Mouse (Mus musculus) forebrain, embryonic 12.5 days (tissue): Measurements from ENCODE around the gene Thap3. TPM values are rescaled to one million over a fixed set of nuclear protein-coding genes. Genes with fewer than 3 reads are reported as not detected.
A peak's percentile ranks its signal among the peaks of the same experiment; 100 is the strongest.

Experiments
- ATAC-seq: fragments of 200-750 bp; cut with Nextera tagmentation; 2 replicates; pipeline ENCODE4 v1.8.0; 2017; ENCODE audit warnings: moderate TSS enrichment; ENCODE audit not compliant: low FRiP score
- H3K27ac ChIP-seq: fragments of 300-500 bp; sonication (generic); 2 replicates; pipeline ENCODE4 v1.5.1; 2016; ENCODE audit warnings: mild to moderate bottlenecking
- H3K27me3 ChIP-seq: fragments of 300-500 bp; sonication (generic); 2 replicates; pipeline ENCODE4 v1.6.1; 2016; ENCODE audit warnings: mild to moderate bottlenecking
- H3K36me3 ChIP-seq: fragments of 300-500 bp; sonication (generic); replicated peaks from 2 replicates; pipeline ENCODE4 v1.6.1; 2016; ENCODE audit warnings: mild to moderate bottlenecking
- H3K4me1 ChIP-seq: fragments of 300-500 bp; sonication (generic); 2 replicates; pipeline ENCODE4 v1.6.1; 2016
- H3K4me2 ChIP-seq: fragments of 300-500 bp; sonication (generic); 2 replicates; pipeline ENCODE4 v1.6.1; 2016; ENCODE audit warnings: mild to moderate bottlenecking, moderate library complexity
- H3K4me3 ChIP-seq: fragments of 300-500 bp; sonication (generic); replicated peaks from 2 replicates; pipeline ENCODE4 v1.5.1; 2016; ENCODE audit warnings: mild to moderate bottlenecking
- H3K9ac ChIP-seq: fragments of 300-500 bp; sonication (generic); 2 replicates; pipeline ENCODE4 v1.6.1; 2016; ENCODE audit warnings: mild to moderate bottlenecking
- H3K9me3 ChIP-seq: fragments of 300-500 bp; sonication (generic); 2 replicates; pipeline ENCODE4 v1.6.1; 2016
- WGBS: fragments of 180-500 bp; shearing (Covaris S2); methylation state at CpG from one replicate; pipeline ENCODE4 v1.1.7; 2016; 5-methylcytosine and 5-hydroxymethylcytosine counted together
- polyA plus RNA-seq: library from polyadenylated mRNA; unstranded; fragments of >200 nt; fragmentation: Nextera tagmentation; extraction: Ambion mirVana; gene quantifications from 2 replicates; pipeline ENCODE4 v1.2.1, GENCODE M21; 2016

The Thap3 gene
- polyA plus RNA-seq, 1 experiment from 2014 or later, result 38.6 TPM

DNA sequence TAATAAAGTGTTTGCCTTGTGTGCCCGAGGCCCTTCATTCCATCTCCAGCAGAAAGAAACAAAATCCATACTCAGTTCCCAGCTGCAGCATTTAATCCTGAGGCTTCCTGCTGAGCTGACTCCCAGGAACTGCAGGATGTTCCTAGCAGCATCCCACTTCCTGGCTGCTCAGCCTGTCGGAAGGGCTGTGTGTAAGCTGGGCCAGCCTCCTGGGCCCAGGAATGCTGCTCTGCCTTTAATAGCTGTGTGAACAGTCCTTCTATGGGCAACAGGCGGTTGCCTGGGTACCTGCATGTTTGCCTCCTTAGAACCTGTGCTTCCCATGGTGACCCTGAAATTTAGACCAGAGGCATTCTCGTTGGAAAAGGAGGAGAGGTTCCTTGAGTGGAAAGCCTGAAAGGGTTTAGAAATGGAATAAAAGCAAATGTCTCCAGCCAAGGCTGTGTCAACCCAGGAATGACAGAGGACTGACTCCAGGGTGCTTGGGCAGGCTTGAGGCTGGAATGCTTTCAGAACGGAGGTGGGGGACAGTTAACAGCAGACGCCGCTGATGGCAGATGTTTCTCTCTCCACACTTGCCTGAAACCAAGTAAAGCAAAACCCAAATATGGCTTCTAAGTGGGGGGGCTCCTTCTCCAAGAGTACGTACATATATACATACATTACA is 18.8 kb upstream of the Thap3 start:
- Histone ChIP-seq H3K4me1 (peaks cover 40% of the 10 kb centered on the region), H3K9ac (no peak overlapping the region), H3K4me2 (peak overlapping the region; percentile 100), H3K9me3 (no peaks in the 10 kb centered on the region), H3K27me3 (peaks cover 51% of the 10 kb centered on the region), H3K36me3 (0 out of 2 replicates have a peak, but pooled peaks cover 2% of the 10 kb centered on the region), H3K4me3 (peak overlapping the region; percentile 71), H3K27ac (no peak overlapping the region)
- no peak for ATAC-seq
- 6% methylated on average over 8 of the region's 8 CpGs for WGBS

DNA sequence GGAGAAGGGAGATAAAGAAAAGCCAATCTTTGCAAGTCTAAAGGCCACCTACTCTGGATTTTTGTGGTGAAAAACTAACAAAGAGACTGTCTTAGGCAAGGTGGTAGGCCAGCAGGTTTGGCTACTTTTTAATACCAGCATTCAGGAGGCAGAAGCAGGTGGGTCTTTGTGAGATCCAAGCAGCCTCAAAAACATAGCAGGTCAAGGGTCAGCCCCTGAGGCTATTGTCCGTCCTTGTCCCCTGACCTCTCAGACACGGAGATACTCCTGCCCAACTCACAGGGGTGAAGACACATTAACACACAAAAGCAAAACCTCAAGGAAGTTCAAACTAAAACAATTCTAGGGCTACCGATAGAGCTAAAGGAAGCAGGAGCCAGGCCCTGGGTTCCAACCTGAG is 18.0 kb upstream of the Thap3 start:
- Histone ChIP-seq H3K27me3 (peaks cover 51% of the 10 kb centered on the region), H3K9ac (no peak overlapping the region), H3K27ac (no peak overlapping the region), H3K9me3 (no peaks in the 10 kb centered on the region), H3K4me3 (no peak overlapping the region), H3K4me2 (no peak overlapping the region), H3K4me1 (peaks cover 40% of the 10 kb centered on the region), H3K36me3 (no peaks in the 10 kb centered on the region)
- no peak for ATAC-seq
- WGBS, result 23% methylated on average over 3 of the region's 3 CpGs

DNA sequence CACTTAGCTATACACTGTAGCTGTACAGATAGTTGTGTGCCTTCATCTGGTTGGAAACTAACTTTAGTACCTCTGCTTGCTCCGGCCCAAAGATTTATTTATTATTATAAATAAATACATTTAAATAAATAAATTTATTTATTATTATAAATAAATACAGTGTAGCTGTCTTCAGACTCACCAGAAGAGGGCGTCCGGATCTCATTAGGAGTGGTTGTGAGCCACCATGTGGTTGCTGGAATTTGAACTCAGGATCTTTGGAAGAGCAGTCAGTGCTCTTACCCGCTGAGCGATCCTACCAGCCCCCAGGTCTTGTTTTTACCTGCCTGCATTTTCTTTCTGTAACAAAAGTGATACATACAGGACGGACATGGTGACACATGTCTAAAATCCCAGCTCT is 17.3 kb upstream of the Thap3 start:
- no peak for ATAC-seq
- Histone ChIP-seq H3K36me3 (no peaks in the 10 kb centered on the region), H3K9ac (no peak overlapping the region), H3K4me1 (peaks cover 36% of the 10 kb centered on the region), H3K4me3 (no peak overlapping the region), H3K4me2 (no peak overlapping the region), H3K9me3 (no peaks in the 10 kb centered on the region), H3K27ac (no peak overlapping the region), H3K27me3 (peaks cover 47% of the 10 kb centered on the region)
- 78% methylated on average over 6 of the region's 6 CpGs for WGBS

DNA sequence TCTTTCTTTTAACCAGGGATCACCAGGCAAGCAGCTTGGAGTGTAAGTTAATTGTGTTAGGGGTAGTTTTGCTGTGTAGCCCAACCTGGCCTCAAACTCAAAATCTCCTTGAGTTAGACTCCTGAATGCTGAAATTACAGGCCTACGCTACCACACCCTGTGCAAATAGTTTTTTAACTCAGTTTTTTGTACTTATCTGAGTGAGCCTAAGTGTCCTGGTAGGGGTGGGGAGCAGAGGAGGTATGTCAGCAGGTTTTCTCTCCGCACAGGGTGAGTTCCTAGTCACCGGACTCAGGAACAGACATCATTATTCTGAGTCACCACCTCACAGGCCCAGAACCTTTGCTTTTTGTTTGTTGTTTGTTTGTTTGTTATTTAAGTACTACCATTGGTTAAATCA is 13.3 kb upstream of the Thap3 start:
- WGBS, result 98% methylated on average over 3 of the region's 3 CpGs
- Histone ChIP-seq H3K27me3 (peaks cover 10% of the 10 kb centered on the region), H3K36me3 (no peaks in the 10 kb centered on the region), H3K4me2 (no peak overlapping the region), H3K9ac (no peak overlapping the region), H3K27ac (no peak overlapping the region), H3K9me3 (no peaks in the 10 kb centered on the region), H3K4me1 (peaks cover 4% of the 10 kb centered on the region), H3K4me3 (no peak overlapping the region)
- no peak for ATAC-seq

GRCm38 (mm10) chr4:152001335-152001734 is 12.5 kb upstream of the Thap3 start:
- Histone ChIP-seq H3K9me3 (no peaks in the 10 kb centered on the region), H3K4me1 (peaks cover 5% of the 10 kb centered on the region), H3K9ac (no peak overlapping the region), H3K27me3 (peaks cover 2% of the 10 kb centered on the region; the same call in 1 of the 2 replicates), H3K4me2 (no peak overlapping the region), H3K4me3 (no peak overlapping the region), H3K36me3 (no peaks in the 10 kb centered on the region), H3K27ac (no peak overlapping the region)
- ATAC-seq, result no peak
- 73% methylated on average over 4 of the region's 4 CpGs for WGBS

- no peak for ATAC-seq
- Histone ChIP-seq H3K27ac (no peak overlapping the region), H3K27me3 (no peaks in the 10 kb centered on the region), H3K4me3 (no peak overlapping the region), H3K36me3 (no peaks in the 10 kb centered on the region), H3K9ac (no peak overlapping the region), H3K4me1 (peaks cover 5% of the 10 kb centered on the region), H3K9me3 (no peaks in the 10 kb centered on the region), H3K4me2 (no peak overlapping the region)
- 64% methylated on average over 4 of the region's 4 CpGs for WGBS
Measured at GRCm38 (mm10) chr4:152000906-152001305, 12.1 kb upstream of the Thap3 start.

DNA sequence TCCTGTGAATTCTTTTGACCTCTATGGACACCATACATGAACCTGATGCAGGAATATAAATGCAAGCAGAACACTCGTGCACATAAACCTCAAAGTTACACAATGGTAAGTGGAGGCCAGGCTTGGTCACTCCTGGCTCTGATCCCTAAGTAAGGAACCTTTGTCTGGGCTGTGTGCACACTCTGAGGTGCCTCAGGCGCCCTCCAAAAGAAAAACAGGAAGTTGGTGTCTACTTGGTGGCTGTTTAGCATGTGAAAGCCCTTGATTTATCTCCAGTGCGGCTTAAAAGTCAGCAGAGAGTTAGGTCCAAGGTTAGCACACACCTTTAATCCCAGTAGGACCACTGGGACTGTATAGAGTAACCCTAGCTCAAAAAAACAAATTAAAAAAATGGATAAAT is 10.7 kb upstream of the Thap3 start:
- H3K27me3 ChIP-seq, result no peaks in the 10 kb centered on the region
- H3K9me3 ChIP-seq, result no peaks in the 10 kb centered on the region
- no peak overlapping the region for H3K9ac ChIP-seq
- WGBS, result 69% methylated on average over 3 of the region's 3 CpGs
- H3K4me2 ChIP-seq, result no peak overlapping the region
- no peak overlapping the region for H3K27ac ChIP-seq
- H3K4me1 ChIP-seq, result peaks cover 7% of the 10 kb centered on the region
- ATAC-seq, result no peak
- H3K4me3 ChIP-seq, result no peak overlapping the region
- H3K36me3 ChIP-seq, result no peaks in the 10 kb centered on the region

GRCm38 (mm10) chr4:151997701-151998100 is 8.9 kb upstream of the Thap3 start:
- Histone ChIP-seq H3K27ac (no peak overlapping the region), H3K4me2 (peak overlapping the region; percentile 80; the same call in 1 of the 2 replicates), H3K9ac (no peak overlapping the region), H3K4me3 (peak overlapping the region; percentile 98; the same call in 1 of the 2 replicates), H3K27me3 (0 out of 2 replicates have a peak, but pooled peaks cover 4% of the 10 kb centered on the region), H3K9me3 (no peaks in the 10 kb centered on the region), H3K4me1 (peaks cover 21% of the 10 kb centered on the region), H3K36me3 (peaks cover 2% of the 10 kb centered on the region; the same call in 1 of the 2 replicates)
- no peak for ATAC-seq
- WGBS, result 71% methylated on average over 3 of the region's 3 CpGs

GRCm38 (mm10) chr4:151996951-151997222 is 8.1 kb upstream of the Thap3 start:
- Histone ChIP-seq H3K9me3 (no peaks in the 10 kb centered on the region), H3K27me3 (0 out of 2 replicates have a peak, but pooled peaks cover 4% of the 10 kb centered on the region), H3K4me1 (peaks cover 21% of the 10 kb centered on the region), H3K36me3 (peaks cover 10% of the 10 kb centered on the region), H3K9ac (peak overlapping the region; percentile 77), H3K4me3 (peak overlapping the region; percentile 98), H3K27ac (peak overlapping the region; percentile 85), H3K4me2 (peak overlapping the region; percentile 80)
- no peak for ATAC-seq
- WGBS, result 6% methylated on average over 13 of the region's 13 CpGs

GRCm38 (mm10) chr4:151996173-151996950 is 7.6 kb upstream of the Thap3 start, which contains the start of gene Phf13:
TSS of gene Phf13 (minus strand) at chr4:151996258.
- H3K9ac ChIP-seq, result peak within 1 kb of the TSS; percentile 87
- peak within 1 kb of the TSS; percentile 80 for H3K4me2 ChIP-seq
- H3K27me3 ChIP-seq, result 0 out of 2 replicates have a peak, but pooled peaks cover 4% of the 10 kb centered on the region
- ATAC-seq, result peak; percentile 97
- no peaks in the 10 kb centered on the region for H3K9me3 ChIP-seq
- under 1% methylated on average over 84 of the region's 94 CpGs for WGBS
- H3K36me3 ChIP-seq, result peaks cover 15% of the 10 kb centered on the region
- peaks cover 21% of the 10 kb centered on the region for H3K4me1 ChIP-seq
- H3K27ac ChIP-seq, result peak within 1 kb of the TSS; percentile 85
- peak within 1 kb of the TSS; percentile 98 for H3K4me3 ChIP-seq

DNA sequence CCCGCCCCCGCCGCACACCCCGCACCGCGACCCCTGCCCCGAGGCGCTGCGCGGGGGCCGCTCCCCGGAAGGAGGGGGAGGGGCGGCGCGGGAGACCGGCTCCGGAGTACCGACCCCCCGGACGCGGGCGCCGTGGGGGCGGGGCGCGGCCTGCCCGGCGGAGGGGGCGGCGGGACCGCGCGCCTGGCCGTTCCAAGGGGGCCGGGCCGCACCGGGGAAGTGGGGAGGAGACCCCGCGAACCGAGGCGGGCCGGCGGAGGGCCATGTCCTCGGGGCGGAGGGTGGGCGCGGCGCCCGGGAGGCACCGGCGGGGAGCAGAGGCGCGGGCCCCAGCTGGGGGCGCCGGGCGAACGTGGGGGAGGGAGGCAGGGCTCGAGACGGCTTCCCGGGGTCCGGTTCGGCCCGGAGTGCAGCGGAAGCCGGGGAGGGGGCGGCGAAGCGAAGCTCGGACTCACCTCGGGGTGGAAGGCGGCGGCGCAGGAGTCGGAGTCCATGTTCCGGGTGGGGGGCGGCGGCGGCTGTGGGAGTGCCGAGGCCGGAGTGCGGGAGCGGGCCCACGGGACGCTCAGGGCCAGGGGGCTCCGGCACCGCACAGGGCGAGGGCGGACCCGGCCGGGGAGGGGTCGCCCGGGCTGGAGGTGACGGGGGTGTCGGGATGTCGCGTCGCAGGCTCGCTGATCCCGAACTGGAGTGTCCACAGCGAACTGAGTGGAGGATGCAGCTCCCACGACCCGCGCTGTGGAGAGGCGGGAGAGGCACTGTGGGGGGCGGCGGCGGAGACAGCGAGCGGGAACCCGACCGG is 6.8 kb upstream of the Thap3 start:
- Histone ChIP-seq H3K9me3 (no peaks in the 10 kb centered on the region), H3K36me3 (peaks cover 23% of the 10 kb centered on the region), H3K4me3 (peak overlapping the region; percentile 98), H3K4me1 (peaks cover 21% of the 10 kb centered on the region), H3K9ac (peak overlapping the region; percentile 87), H3K27ac (peak overlapping the region; percentile 75), H3K4me2 (peak overlapping the region; percentile 80), H3K27me3 (0 out of 2 replicates have a peak, but pooled peaks cover 4% of the 10 kb centered on the region)
- under 1% methylated on average over 69 of the region's 111 CpGs for WGBS
- peak; percentile 69 for ATAC-seq
